Mouse (Mus musculus) ovary, adult 2 months (tissue): Measurements from ENCODE around the gene Tekt2. TPM values are rescaled to one million over a fixed set of nuclear protein-coding genes. Genes with fewer than 3 reads are reported as not detected.

ENCODE experiments used
- polyA plus RNA-seq: library from polyadenylated mRNA; depleted of rRNA; stranded (reverse); fragments of >200 nt; gene quantifications from 2 replicates; pipeline ENCODE4 v1.2.3, GENCODE M21; 2012; rRNA removed

Tekt2 gene
- polyA plus RNA-seq = 9.9 and 10.5 TPM in 2 replicates

GRCm38 (mm10) chr4:126325281-126325861, at the start of gene Tekt2:
Tekt2 (minus strand) TSS chr4:126325688.

GRCm38 (mm10) chr4:126321111-126321853, 4.2 kb downstream of the Tekt2 start, which contains the start of gene Adprhl2:
Adprhl2 (minus strand) TSS chr4:126321703.

GRCm38 (mm10) chr4:126286492-126286891, 39.0 kb downstream of the Tekt2 start, which contains the start of gene Col8a2:
Col8a2 (plus strand) TSS chr4:126286793.

Other genes starting within 250 kb of the Tekt2 start
- 49.2 and 58.0 TPM in 2 replicates for gene Lsm10, start 229.1 kb downstream of the Tekt2 start, polyA plus RNA-seq
- gene Stk40, start 221.7 kb downstream of the Tekt2 start, polyA plus RNA-seq = 33.4 and 33.9 TPM in 2 replicates
- gene Eva1b, start 177.9 kb downstream of the Tekt2 start, polyA plus RNA-seq = 235 and 333 TPM in 2 replicates
- gene Sh3d21, start 162.2 kb downstream of the Tekt2 start, polyA plus RNA-seq = 1.5 and 2.4 TPM in 2 replicates
- gene Thrap3, start 122.9 kb downstream of the Tekt2 start, polyA plus RNA-seq = 43.5 and 50.3 TPM in 2 replicates
- gene Map7d1, start 69.3 kb downstream of the Tekt2 start, polyA plus RNA-seq = 76.6 and 112 TPM in 2 replicates
- 24.0 and 35.8 TPM in 2 replicates for gene Trappc3, start 63.4 kb downstream of the Tekt2 start, polyA plus RNA-seq
- gene Col8a2, start 38.9 kb downstream of the Tekt2 start, polyA plus RNA-seq = 6.5 and 6.8 TPM in 2 replicates
- gene Adprhl2, start 4.0 kb downstream of the Tekt2 start, polyA plus RNA-seq = 97.0 and 134 TPM in 2 replicates
- 22.1 and 50.1 TPM in 2 replicates for gene Ago3, start 103.9 kb upstream of the Tekt2 start, polyA plus RNA-seq
- 20.7 and 29.7 TPM in 2 replicates for gene Ago1, start 142.9 kb upstream of the Tekt2 start, polyA plus RNA-seq
- gene Ago4, start 207.8 kb upstream of the Tekt2 start, polyA plus RNA-seq = 1.0 and 1.2 TPM in 2 replicates
- gene Clspn, start 231.2 kb upstream of the Tekt2 start, polyA plus RNA-seq = 0.47 and 0.71 TPM in 2 replicates